Mouse (Mus musculus) heart, postnatal 0 days (tissue): Measurements from ENCODE around the gene Clasrp. TPM values are rescaled to one million over a fixed set of nuclear protein-coding genes. Genes with fewer than 3 reads are reported as not detected.
A peak's percentile ranks its signal among the peaks of the same experiment; 100 is the strongest.

ENCODE experiments used
- ATAC-seq: fragments of 200-750 bp; cut with Nextera tagmentation; 2 replicates; pipeline ENCODE4 v1.8.0; 2017; ENCODE audit warnings: low read depth, moderate number of reproducible peaks, moderate library complexity; ENCODE audit not compliant: insufficient read depth
- DNase-seq: peaks from one replicate; pipeline ENCODE4 v3.0.0-alpha.2; 2016; ENCODE audit warnings: low spot score
- H3K27ac ChIP-seq: fragments of 300-500 bp; sonication (generic); 2 replicates; pipeline ENCODE4 v1.5.1; 2014; ENCODE audit warnings: low read depth, mild to moderate bottlenecking
- H3K27me3 ChIP-seq: fragments of 300-500 bp; sonication (generic); 2 replicates; pipeline ENCODE4 v1.6.1; 2014; ENCODE audit warnings: low read length, mixed read lengths; ENCODE audit not compliant: control insufficient read depth, insufficient read depth
- H3K36me3 ChIP-seq: fragments of 300-500 bp; sonication (generic); replicated peaks from 2 replicates; pipeline ENCODE4 v1.6.1; 2014; ENCODE audit warnings: low read length, mixed read lengths; ENCODE audit not compliant: control insufficient read depth, insufficient read depth
- H3K4me1 ChIP-seq: fragments of 300-500 bp; sonication (generic); 2 replicates; pipeline ENCODE4 v1.6.1; 2014; ENCODE audit warnings: antibody characterized with exemption; ENCODE audit not compliant: control insufficient read depth, insufficient read depth
- H3K4me2 ChIP-seq: fragments of 300-500 bp; sonication (generic); 2 replicates; pipeline ENCODE4 v1.6.1; 2014; ENCODE audit warnings: low read depth, mild to moderate bottlenecking, low read length, moderate library complexity
- H3K4me3 ChIP-seq: fragments of 300-500 bp; sonication (generic); 2 replicates; pipeline ENCODE4 v1.5.1; 2014; ENCODE audit warnings: low read depth, low read length
- H3K9ac ChIP-seq: fragments of 300-500 bp; sonication (generic); replicated peaks from 2 replicates; pipeline ENCODE4 v1.6.1; 2014; ENCODE audit warnings: low read depth, low read length, mixed read lengths
- H3K9me3 ChIP-seq: fragments of 300-500 bp; sonication (generic); replicated peaks from 2 replicates; pipeline ENCODE4 v1.6.1; 2016; ENCODE audit warnings: low read length; ENCODE audit not compliant: control insufficient read depth
- CTCF ChIP-seq: IDR thresholded peaks from 2 replicates; pipeline ENCODE4 v1.5.1; 2016; ENCODE audit warnings: antibody characterized with exemption, control low read depth, low read depth
- EP300 ChIP-seq: IDR thresholded peaks from 2 replicates; pipeline ENCODE4 v1.6.1; 2016; ENCODE audit warnings: antibody characterized with exemption, low read depth
- WGBS: fragments of 180-500 bp; shearing (Covaris S2); extraction: QIAGEN DNeasy Blood & Tissue Kit; methylation state at CpG from one replicate; pipeline ENCODE4 v1.1.7; 2014; 5-methylcytosine and 5-hydroxymethylcytosine counted together
- polyA plus RNA-seq: library from polyadenylated mRNA; unstranded; fragments of >200 nt; fragmentation: Nextera tagmentation; extraction: Ambion mirVana; gene quantifications from 2 replicates; pipeline ENCODE4 v1.2.1, GENCODE M21; 2015
- total RNA-seq: library from RNA; depleted of rRNA; stranded (reverse); fragments of >200 nt; gene quantifications from 2 replicates; pipeline ENCODE4 v1.2.3, GENCODE M21; 2014; ENCODE audit warnings: low replicate concordance; rRNA removed

The Clasrp gene
- total RNA-seq, result 18.9 and 75.2 TPM in 2 replicates
- polyA plus RNA-seq, result 13.4 and 17.5 TPM in 2 replicates

DNA sequence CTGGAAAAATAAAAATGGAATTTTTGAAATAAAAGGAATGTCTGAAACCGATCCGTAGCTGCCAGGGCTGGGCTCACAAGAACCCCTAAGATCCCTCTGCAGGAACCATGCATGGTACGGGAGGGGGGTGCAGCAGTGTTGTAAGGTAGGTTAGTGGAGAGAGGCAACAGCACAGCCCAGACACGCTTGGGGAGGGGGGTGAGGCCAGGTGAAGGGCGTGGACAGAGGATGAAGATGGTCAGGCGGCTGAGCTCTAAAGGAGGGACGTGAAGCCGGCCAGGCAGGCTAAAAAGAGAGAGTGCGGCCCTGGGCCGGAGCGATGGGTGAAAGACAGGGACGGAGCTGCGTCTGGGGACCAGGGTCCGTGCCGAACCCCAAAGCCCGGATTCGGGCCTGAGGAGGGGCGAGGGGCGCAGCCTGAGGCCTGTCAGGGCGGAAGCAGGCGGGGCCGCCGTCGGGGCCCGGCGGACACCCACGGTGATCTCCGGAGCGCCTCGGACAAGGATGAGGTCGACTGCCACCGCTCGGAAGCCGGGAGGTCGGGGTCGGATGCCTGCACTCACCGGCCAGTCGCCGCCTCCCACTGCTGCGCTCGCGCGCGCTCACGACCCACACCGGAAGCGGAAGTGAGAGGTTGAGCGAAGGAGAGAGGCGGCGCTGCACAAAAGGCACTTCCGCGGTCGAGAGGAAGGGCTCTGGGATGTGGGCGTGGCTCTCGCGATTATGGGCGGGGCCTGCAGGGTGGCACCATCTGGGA lies at the start of gene Clasrp:
Gene Clasrp (minus strand): TSS at position 638 of the 757 bp plus-strand sequence.
- Histone ChIP-seq H3K27me3 (no peaks in the 10 kb centered on the region), H3K4me3 (peak within 1 kb of the TSS; percentile 93), H3K9ac (peak within 1 kb of the TSS; percentile 90), H3K27ac (peak within 1 kb of the TSS; percentile 75), H3K9me3 (no peaks in the 10 kb centered on the region), H3K4me2 (peak within 1 kb of the TSS; percentile 85), H3K4me1 (peaks cover 13% of the 10 kb centered on the region), H3K36me3 (peaks cover 28% of the 10 kb centered on the region)
- DNase-seq, result peak; percentile 94
- TF ChIP-seq CTCF, result peak; percentile 15; the same call in 1 of the 2 replicates
- 0 out of 2 replicates have a peak, but pooled peaks have one; percentile 23 for TF ChIP-seq EP300
- peak; percentile 96 for ATAC-seq
- WGBS, result under 1% methylated on average over 54 of the region's 57 CpGs

DNA sequence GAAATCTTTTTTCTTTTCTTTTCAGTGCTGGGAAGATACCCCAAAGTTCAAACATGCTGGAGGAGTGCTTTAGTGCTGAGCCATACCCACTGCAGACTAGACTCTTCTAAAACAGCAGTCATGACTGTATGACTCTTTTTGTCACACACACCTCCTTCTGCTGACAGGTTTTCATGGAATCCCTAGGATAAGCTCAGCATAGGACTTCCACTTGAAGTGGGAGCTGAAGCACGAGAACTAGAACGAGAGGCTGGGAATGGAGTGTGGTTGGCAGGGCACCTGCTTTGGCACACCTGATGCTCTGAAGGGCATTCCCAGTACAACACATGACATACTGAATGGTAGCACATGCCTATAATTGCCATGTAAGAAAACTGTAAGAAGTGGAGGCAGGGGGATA lies 48.3 kb upstream of the Clasrp start:
- Histone ChIP-seq H3K9ac (no peak overlapping the region), H3K36me3 (peaks cover 73% of the 10 kb centered on the region), H3K4me2 (no peak overlapping the region), H3K9me3 (no peaks in the 10 kb centered on the region), H3K27me3 (no peaks in the 10 kb centered on the region), H3K4me1 (peaks cover 5% of the 10 kb centered on the region; the same call in 1 of the 2 replicates), H3K27ac (peak overlapping the region; percentile 48), H3K4me3 (no peak overlapping the region)
- WGBS, result 44% methylated on average over 2 of the region's 2 CpGs
- DNase-seq (peak; percentile 69), ATAC-seq (peak; percentile 88)
- TF ChIP-seq CTCF (no peak), EP300 (peak; percentile 98)

DNA sequence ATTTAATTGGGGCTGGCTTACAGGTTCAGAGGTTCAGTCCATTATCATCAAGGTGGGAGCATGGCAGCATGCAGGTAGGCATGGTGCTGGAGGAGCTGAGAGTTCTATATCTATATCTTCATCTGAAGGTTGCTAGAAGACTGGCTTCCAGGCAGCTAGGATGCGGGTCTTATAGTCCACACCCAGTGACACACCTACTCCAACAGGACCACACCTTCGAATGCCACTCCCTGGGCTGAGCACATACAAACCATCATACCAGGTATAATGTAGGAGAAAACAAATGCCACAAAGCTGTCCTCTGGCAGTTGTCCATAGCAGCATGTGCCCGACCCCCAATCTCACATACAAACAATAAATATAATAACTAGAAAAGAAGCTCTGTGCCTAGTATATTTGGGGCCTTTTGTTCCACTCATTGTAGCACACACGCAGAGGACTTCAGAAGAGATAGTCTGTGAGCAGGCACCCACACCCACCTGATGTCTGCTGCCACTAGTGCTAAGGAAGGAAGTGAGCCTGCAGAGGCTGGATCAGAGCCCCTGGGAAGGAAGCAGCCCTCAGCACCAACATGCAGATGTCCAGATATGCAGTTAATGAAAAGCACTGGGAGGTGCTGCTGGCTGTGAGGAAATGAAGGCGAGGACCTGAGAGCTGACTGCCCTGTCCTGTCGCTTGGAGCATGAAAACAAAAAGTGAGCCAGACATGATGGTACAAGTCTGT lies 46.9 kb upstream of the Clasrp start:
- Histone ChIP-seq H3K27me3 (no peaks in the 10 kb centered on the region), H3K27ac (no peak overlapping the region), H3K9me3 (no peaks in the 10 kb centered on the region), H3K4me1 (peaks cover 5% of the 10 kb centered on the region; the same call in 1 of the 2 replicates), H3K36me3 (peaks cover 80% of the 10 kb centered on the region), H3K4me2 (no peak overlapping the region), H3K4me3 (no peak overlapping the region), H3K9ac (no peak overlapping the region)
- TF ChIP-seq CTCF (no peak), EP300 (no peak)
- WGBS, result 71% methylated on average over 6 of the region's 6 CpGs
- ATAC-seq (no peak), DNase-seq (no peak)

DNA sequence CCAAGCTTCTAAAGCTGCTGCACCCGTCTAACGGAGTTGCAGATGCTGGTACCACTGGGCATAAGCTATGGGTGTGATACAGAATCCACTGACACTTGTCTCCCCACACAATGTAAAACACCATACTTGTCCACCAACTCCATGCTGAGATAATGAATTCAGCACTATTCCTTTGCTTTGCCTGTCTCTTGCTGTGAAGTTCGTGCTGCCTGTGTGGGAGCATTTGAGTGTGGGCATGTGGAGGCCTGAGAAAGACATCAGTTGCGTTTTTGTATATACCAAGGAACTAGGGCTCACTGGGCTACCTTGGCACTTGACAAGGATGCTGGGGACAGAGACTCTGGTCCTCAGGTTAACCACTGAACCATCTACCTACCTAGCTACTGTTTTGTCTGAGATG lies 36.9 kb upstream of the Clasrp start:
- H3K4me3 ChIP-seq, result no peak overlapping the region
- peaks cover 94% of the 10 kb centered on the region for H3K36me3 ChIP-seq
- H3K27ac ChIP-seq, result no peak overlapping the region
- H3K9me3 ChIP-seq, result no peaks in the 10 kb centered on the region
- DNase-seq (no peak), ATAC-seq (no peak)
- TF ChIP-seq CTCF (no peak), EP300 (no peak)
- H3K27me3 ChIP-seq, result no peaks in the 10 kb centered on the region
- no peak overlapping the region for H3K4me2 ChIP-seq
- no peak overlapping the region for H3K9ac ChIP-seq
- H3K4me1 ChIP-seq, result peaks cover under 1% of the 10 kb centered on the region; the same call in 1 of the 2 replicates
- 91% methylated on average over 4 of the region's 4 CpGs for WGBS

DNA sequence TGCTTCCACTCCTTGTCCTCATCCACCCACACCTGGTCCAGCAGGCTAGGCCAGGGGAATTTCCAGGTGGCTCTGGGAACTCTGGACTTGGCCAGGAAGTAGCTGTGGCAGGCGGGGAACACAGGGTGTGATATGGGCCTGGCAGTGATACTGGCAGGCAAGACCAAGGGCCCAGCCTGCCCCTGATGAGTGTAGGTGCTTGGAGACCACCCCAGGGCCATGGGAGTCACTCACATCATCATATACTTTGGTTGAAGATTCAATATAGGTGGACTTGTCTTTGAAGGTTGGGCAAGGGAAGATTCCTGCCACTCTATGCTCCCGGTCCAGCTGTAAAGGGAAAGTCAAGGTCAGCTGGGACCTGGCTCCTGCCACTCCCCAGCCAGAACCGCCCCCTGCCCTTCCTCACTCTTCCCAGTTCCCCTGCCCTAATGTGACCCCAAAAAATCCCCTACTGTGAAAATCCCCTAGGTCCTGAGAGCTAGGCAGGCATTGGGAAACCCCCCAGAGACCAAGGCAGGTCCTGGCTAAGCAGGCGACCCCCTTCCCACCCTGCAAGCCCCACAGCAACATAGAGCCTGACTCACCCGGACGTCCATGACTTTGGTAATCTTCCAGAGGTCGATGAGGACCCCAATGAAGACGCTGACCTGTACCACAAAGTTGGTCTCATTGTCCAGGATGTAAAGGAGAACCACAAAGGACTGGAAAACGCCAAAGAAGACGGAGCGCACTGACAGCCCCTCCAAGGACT lies 31.0 kb upstream of the Clasrp start:
- Histone ChIP-seq H3K9me3 (no peaks in the 10 kb centered on the region), H3K4me2 (no peak overlapping the region), H3K27ac (no peak overlapping the region), H3K4me1 (peaks cover 10% of the 10 kb centered on the region; the same call in 1 of the 2 replicates), H3K9ac (no peak overlapping the region), H3K4me3 (no peak overlapping the region), H3K27me3 (no peaks in the 10 kb centered on the region), H3K36me3 (peaks cover 76% of the 10 kb centered on the region)
- TF ChIP-seq EP300, result no peak
- 77% methylated on average over 11 of the region's 11 CpGs for WGBS
- DNase-seq, result no peak
- no peak for ATAC-seq
